Mouse (Mus musculus): Measurements from ENCODE around the gene Rab11fip3. TPM values are rescaled to one million over a fixed set of nuclear protein-coding genes. Genes with fewer than 3 reads are reported as not detected.

Gene Rab11fip3
- polyA plus RNA-seq, 1 experiment: 26.2 TPM

- Histone ChIP-seq H3K36me3 (ENCODE audit: control insufficient read depth, insufficient read depth, low read length) (no peaks in the 10 kb centered on the region), H3K4me3 (ENCODE audit: control insufficient read depth, insufficient read depth, low read length) (no peak overlapping the region), H3K27ac (ENCODE audit: control insufficient read depth, insufficient read depth, low read length) (no peak overlapping the region), H3K4me1 (replicated peaks; ENCODE audit: control insufficient read depth, insufficient read depth, low read length) (peaks cover 9% of the 10 kb centered on the region), H3K27me3 (ENCODE audit: control insufficient read depth, insufficient read depth, low read length) (no peaks in the 10 kb centered on the region)
- DNase-seq: no peak
- WGBS: 99% methylated on average over 9 of the region's 9 CpGs
- no peak for TF ChIP-seq CTCF (IDR thresholded peaks at IDR 0.05; ENCODE audit: borderline replicate concordance, control insufficient read depth, extremely low read depth, insufficient read depth, low read length, poor library complexity)
- TF ChIP-seq POLR2A (IDR thresholded peaks at IDR 0.05; ENCODE audit: control insufficient read depth, extremely low read depth, insufficient read depth, low read length, poor library complexity): no peak
Measured at GRCm38 (mm10) chr17:26024674-26025073, 44.7 kb downstream of the Rab11fip3 start.

GRCm38 (mm10) chr17:26023966-26024365 is 45.4 kb downstream of the Rab11fip3 start:
- no peak for TF ChIP-seq CTCF (IDR thresholded peaks at IDR 0.05; ENCODE audit: borderline replicate concordance, control insufficient read depth, extremely low read depth, insufficient read depth, low read length, poor library complexity)
- Histone ChIP-seq H3K27me3 (ENCODE audit: control insufficient read depth, insufficient read depth, low read length) (no peaks in the 10 kb centered on the region), H3K4me1 (replicated peaks; ENCODE audit: control insufficient read depth, insufficient read depth, low read length) (peaks cover 9% of the 10 kb centered on the region), H3K27ac (ENCODE audit: control insufficient read depth, insufficient read depth, low read length) (no peak overlapping the region), H3K4me3 (ENCODE audit: control insufficient read depth, insufficient read depth, low read length) (no peak overlapping the region), H3K36me3 (ENCODE audit: control insufficient read depth, insufficient read depth, low read length) (no peaks in the 10 kb centered on the region)
- no peak for DNase-seq
- 93% methylated on average over 8 of the region's 8 CpGs for WGBS

- H3K4me3 ChIP-seq (ENCODE audit: control insufficient read depth, insufficient read depth, low read length): no peak overlapping the region
- H3K27me3 ChIP-seq (ENCODE audit: control insufficient read depth, insufficient read depth, low read length): no peaks in the 10 kb centered on the region
- H3K4me1 ChIP-seq (replicated peaks; ENCODE audit: control insufficient read depth, insufficient read depth, low read length): peaks cover 9% of the 10 kb centered on the region
- 95% methylated on average over 5 of the region's 5 CpGs for WGBS
- DNase-seq: no peak
- no peaks in the 10 kb centered on the region for H3K36me3 ChIP-seq (ENCODE audit: control insufficient read depth, insufficient read depth, low read length)
- no peak for TF ChIP-seq POLR2A (IDR thresholded peaks at IDR 0.05; ENCODE audit: control insufficient read depth, extremely low read depth, insufficient read depth, low read length, poor library complexity)
- no peak for TF ChIP-seq CTCF (IDR thresholded peaks at IDR 0.05; ENCODE audit: borderline replicate concordance, control insufficient read depth, extremely low read depth, insufficient read depth, low read length, poor library complexity)
- no peak overlapping the region for H3K27ac ChIP-seq (ENCODE audit: control insufficient read depth, insufficient read depth, low read length)
Measured at GRCm38 (mm10) chr17:26023181-26023580, 46.2 kb downstream of the Rab11fip3 start.

GRCm38 (mm10) chr17:26021728-26022341 is 47.5 kb downstream of the Rab11fip3 start:
- Histone ChIP-seq H3K4me3 (ENCODE audit: control insufficient read depth, insufficient read depth, low read length) (no peak overlapping the region), H3K36me3 (ENCODE audit: control insufficient read depth, insufficient read depth, low read length) (no peaks in the 10 kb centered on the region), H3K4me1 (replicated peaks; ENCODE audit: control insufficient read depth, insufficient read depth, low read length) (peaks cover 9% of the 10 kb centered on the region), H3K27me3 (ENCODE audit: control insufficient read depth, insufficient read depth, low read length) (no peaks in the 10 kb centered on the region), H3K27ac (ENCODE audit: control insufficient read depth, insufficient read depth, low read length) (no peak overlapping the region)
- TF ChIP-seq POLR2A (IDR thresholded peaks at IDR 0.05; ENCODE audit: control insufficient read depth, extremely low read depth, insufficient read depth, low read length, poor library complexity) (no peak), CTCF (IDR thresholded peaks at IDR 0.05; ENCODE audit: borderline replicate concordance, control insufficient read depth, extremely low read depth, insufficient read depth, low read length, poor library complexity) (no peak)
- WGBS: 89% methylated on average over 9 of the region's 9 CpGs
- DNase-seq: no peak

GRCm38 (mm10) chr17:26020848-26021347 is 48.5 kb downstream of the Rab11fip3 start:
- H3K27ac ChIP-seq (ENCODE audit: control insufficient read depth, insufficient read depth, low read length): no peak overlapping the region
- 6% methylated on average over 7 of the region's 7 CpGs for WGBS
- peaks cover 9% of the 10 kb centered on the region for H3K4me1 ChIP-seq (replicated peaks; ENCODE audit: control insufficient read depth, insufficient read depth, low read length)
- no peak for DNase-seq
- no peak overlapping the region for H3K4me3 ChIP-seq (ENCODE audit: control insufficient read depth, insufficient read depth, low read length)
- TF ChIP-seq CTCF (IDR thresholded peaks at IDR 0.05; ENCODE audit: borderline replicate concordance, control insufficient read depth, extremely low read depth, insufficient read depth, low read length, poor library complexity): no peak
- no peak for TF ChIP-seq POLR2A (IDR thresholded peaks at IDR 0.05; ENCODE audit: control insufficient read depth, extremely low read depth, insufficient read depth, low read length, poor library complexity)
- H3K36me3 ChIP-seq (ENCODE audit: control insufficient read depth, insufficient read depth, low read length): no peaks in the 10 kb centered on the region
- no peaks in the 10 kb centered on the region for H3K27me3 ChIP-seq (ENCODE audit: control insufficient read depth, insufficient read depth, low read length)

- Histone ChIP-seq H3K27ac (ENCODE audit: control insufficient read depth, insufficient read depth, low read length) (no peak overlapping the region), H3K27me3 (ENCODE audit: control insufficient read depth, insufficient read depth, low read length) (no peaks in the 10 kb centered on the region), H3K4me3 (ENCODE audit: control insufficient read depth, insufficient read depth, low read length) (no peak overlapping the region), H3K4me1 (replicated peaks; ENCODE audit: control insufficient read depth, insufficient read depth, low read length) (peaks cover 9% of the 10 kb centered on the region), H3K36me3 (ENCODE audit: control insufficient read depth, insufficient read depth, low read length) (no peaks in the 10 kb centered on the region)
- no peak for TF ChIP-seq POLR2A (IDR thresholded peaks at IDR 0.05; ENCODE audit: control insufficient read depth, extremely low read depth, insufficient read depth, low read length, poor library complexity)
- no peak for TF ChIP-seq CTCF (IDR thresholded peaks at IDR 0.05; ENCODE audit: borderline replicate concordance, control insufficient read depth, extremely low read depth, insufficient read depth, low read length, poor library complexity)
- no peak for DNase-seq
- WGBS: 95% methylated on average over 3 of the region's 3 CpGs
Measured at GRCm38 (mm10) chr17:26018388-26018787, 51.0 kb downstream of the Rab11fip3 start.

- Histone ChIP-seq H3K4me1 (replicated peaks; ENCODE audit: control insufficient read depth, insufficient read depth, low read length) (peaks cover 9% of the 10 kb centered on the region), H3K4me3 (ENCODE audit: control insufficient read depth, insufficient read depth, low read length) (no peak overlapping the region), H3K36me3 (ENCODE audit: control insufficient read depth, insufficient read depth, low read length) (no peaks in the 10 kb centered on the region), H3K27ac (ENCODE audit: control insufficient read depth, insufficient read depth, low read length) (no peak overlapping the region), H3K27me3 (ENCODE audit: control insufficient read depth, insufficient read depth, low read length) (no peaks in the 10 kb centered on the region)
- TF ChIP-seq CTCF (IDR thresholded peaks at IDR 0.05; ENCODE audit: borderline replicate concordance, control insufficient read depth, extremely low read depth, insufficient read depth, low read length, poor library complexity): no peak
- DNase-seq: no peak
- 96% methylated on average over 5 of the region's 5 CpGs for WGBS
Measured at GRCm38 (mm10) chr17:26017949-26018348, 51.4 kb downstream of the Rab11fip3 start.
